Mouse (Mus musculus) mammary gland, adult 2 months (tissue): ENCODE data around the gene Mia. TPM values are rescaled to one million over a fixed set of nuclear protein-coding genes. Genes with fewer than 3 reads are reported as not detected.

Experiments used
- polyA plus RNA-seq: library from polyadenylated mRNA; depleted of rRNA; stranded (reverse); fragments of >200 nt; gene quantifications from 2 replicates; pipeline ENCODE4 v1.2.3, GENCODE M21; 2012; ENCODE audit warnings: low replicate concordance; rRNA removed

Gene Mia
- 6.7 and 7.7 TPM in 2 replicates for polyA plus RNA-seq

DNA sequence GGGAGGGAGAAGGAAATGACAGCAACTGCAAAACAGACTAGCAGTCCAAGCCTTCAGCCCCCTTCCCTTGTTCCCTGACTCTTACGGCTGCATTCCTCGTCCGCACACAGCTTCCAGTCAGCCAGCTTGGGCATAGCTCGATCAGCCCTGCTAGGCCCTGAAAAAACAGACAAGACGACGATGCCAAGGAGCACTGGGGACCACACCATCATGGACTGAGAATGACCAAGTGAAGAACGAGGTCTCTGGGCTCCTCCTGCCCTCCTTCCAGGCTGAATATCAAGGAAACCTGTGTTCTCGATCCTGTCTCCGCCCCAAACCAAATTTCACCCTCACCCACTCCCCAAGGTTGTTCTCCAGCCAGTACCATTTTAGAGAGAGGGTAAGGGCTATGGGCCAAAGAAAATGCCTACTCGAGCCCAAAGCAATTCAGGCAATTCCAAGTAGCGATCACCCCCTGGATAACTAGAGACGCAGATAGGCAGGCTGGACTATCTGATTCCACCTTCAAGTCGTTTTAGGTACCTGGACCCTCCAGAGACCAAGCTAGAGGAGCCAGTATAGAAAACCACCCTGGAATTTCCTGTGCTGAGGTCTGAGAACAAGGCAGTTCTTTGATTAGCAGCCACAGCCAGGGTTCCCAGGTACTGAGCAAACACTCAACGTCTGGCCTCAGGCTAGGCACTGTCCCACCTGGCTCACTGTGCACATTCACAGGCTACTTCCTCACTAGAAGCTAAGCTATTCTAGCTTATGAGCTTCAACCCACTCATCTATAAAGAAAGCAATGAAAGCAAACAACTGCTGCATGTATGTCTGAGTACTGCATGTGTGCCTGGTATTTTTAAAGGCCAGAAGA is at the start of gene Mia, which contains the start of gene Gm21983:
TSS of gene Mia (minus strand) at position 321 of the 859 bp plus-strand sequence.
TSS of gene Gm21983 (minus strand) at position 250 of the 859 bp plus-strand sequence.

DNA sequence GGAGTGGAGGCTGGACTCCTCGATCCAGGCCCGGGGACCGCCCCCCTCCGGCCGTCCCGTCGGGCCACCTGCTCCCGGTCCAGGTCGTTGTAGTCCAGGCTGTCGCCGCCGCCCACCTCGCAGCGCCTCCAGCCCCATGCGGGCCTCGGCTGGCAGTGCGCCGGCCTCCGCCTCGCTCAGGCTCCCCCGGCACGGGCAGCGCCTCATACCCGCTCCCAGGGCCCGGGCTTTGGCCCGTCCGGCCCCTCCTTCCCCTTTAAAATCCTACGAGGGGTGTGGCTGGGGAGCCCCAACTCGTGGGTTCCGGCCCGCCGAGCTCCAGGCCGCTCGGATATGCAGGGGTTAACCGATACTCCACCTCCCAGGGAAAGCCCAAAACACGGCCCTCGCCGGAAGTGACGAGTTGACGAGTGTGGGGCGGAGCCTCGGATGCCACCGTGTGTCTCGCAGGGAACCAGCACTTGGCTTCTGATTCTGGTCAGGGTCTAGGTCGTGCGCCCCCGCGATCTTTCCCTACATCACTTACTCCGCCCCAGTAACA is 47.4 kb upstream of the Mia start, which contains the start of gene Itpkc:
TSS of gene Itpkc (minus strand) at position 381 of the 541 bp plus-strand sequence.

DNA sequence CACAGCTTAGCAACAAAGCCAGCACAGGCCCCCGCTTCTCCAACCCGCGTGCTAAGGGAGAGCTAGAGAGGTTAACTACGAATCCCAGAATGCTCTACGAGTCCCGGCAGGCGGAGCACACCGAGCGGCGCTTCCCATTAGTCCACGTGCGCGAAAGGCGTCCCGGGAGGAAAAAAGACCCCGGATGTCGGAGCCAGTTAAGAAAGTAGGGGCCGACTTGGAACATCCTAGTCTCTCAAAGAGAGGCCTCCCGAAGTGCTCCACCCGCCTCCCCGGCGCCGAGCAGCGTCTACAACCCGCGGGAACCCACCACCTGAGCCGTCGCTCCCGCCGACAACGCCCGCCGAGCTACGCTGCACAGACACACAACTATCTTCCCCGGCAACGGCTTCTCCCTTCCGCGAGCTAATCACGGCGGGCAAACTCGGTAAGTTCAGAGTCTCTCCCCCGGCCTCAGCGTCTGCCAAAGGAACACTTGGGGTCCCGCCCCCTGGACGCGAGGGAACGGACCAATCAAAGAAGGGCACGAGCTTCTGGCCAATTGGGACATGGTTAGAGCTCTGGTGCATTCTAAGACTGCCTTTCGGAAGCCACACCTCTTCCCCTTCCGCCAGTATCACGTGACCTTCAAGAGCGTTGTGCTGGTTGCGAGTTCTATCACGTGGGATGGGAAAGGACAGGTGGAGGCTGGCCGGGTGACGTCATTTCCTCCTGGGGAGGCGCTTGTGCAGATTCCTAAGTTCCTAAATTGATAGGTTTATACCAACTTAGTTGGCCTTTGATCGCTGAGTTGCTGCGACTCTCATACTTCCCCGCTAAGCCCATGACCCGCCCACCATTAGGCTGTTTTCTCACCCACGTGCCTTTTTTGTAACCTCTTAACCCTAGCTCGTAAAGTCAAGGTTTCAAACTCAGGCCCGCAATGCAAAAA is 15.0 kb upstream of the Mia start, which contains the start of the genes BC024978 and Snrpa:
TSS of gene BC024978 (plus strand) at position 101 of the 931 bp plus-strand sequence.
TSS of gene Snrpa (minus strand) at position 591 of the 931 bp plus-strand sequence.

DNA sequence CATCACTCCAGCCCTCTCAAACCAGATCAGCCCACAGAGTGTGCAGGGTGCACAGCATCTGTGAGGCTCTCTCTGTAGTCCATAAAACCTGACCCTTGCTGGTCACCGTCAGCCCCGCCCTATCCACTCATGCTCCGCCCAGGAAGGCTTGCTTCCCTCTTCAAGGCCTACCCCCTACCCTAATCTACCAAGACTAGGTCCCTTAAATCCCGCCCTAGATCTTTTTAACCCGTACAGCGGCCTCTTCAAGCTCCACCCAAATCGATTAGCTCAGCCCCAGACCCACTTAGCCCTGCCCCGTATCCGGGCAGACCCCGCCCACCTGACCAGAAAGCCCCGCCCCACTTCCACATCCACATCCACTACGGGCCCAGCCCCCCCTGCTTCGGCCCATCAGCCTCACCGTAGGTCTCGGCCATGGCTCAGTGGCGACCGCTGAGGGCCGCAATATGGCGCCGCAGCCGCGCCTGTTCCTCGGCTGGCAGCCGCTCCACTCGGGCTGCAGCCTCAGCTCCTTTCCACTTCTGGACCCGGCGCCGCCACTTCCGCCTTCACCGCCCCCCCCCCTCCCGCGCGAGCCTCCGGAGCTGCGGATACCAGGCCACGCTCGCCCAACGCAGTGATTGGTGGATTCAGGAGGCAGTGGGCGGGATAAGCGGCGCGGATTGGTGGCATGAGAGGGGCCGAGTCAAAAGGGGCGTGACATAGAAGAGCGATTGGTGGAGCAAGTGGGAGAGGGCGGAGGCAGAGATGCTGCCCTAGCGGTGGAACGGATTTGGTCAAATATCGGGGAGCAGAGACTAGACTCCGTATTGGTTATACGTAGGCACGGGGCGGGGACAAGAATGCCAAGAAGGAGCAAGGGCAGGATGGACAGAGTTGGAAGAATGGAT is 2.4 kb downstream of the Mia start, which contains the start of gene Rab4b:
TSS of gene Rab4b (minus strand) at position 573 of the 893 bp plus-strand sequence.

DNA sequence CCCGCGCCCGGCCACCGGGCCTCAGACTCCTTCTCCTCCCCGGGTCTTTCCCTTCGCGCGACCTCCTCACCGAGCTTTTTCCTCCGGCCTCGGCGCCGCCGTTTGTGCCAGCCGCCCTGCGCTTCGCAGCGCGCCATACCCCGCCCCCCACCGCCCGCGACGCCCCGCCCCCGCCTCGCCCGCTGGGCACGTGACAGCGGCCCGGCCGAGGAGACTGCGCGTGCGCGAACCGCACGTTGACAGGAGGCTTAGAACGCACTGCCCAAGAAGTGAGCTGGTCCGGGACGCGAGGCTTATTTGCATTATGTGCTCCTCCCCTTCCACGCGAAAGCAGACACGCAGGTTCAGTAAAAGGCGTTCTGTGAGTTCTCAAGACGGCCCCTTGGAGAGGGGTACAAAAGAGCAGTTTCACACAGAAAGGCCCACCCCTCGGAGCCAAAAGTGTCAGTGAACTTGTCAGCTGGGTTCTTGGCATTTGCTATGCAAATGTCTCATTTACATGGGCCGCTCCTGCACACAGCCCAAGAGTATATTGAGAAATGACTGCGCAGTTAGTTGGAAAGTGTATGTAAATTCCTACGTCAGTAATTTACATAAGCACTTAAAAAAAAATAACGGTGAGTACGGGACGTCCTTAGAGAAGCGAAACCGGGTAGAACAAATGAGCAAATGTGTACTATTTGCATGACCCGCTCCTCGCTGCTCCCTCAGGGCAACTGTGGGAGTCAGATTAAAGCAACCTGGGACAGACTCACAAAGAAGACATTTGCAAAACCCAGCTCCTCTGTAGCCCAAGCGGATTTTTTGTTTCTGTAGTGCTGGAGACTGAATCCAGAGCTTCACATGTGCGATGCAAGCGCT is 14.1 kb downstream of the Mia start, which contains the start of gene Egln2:
TSS of gene Egln2 (minus strand) at position 189 of the 861 bp plus-strand sequence.

DNA sequence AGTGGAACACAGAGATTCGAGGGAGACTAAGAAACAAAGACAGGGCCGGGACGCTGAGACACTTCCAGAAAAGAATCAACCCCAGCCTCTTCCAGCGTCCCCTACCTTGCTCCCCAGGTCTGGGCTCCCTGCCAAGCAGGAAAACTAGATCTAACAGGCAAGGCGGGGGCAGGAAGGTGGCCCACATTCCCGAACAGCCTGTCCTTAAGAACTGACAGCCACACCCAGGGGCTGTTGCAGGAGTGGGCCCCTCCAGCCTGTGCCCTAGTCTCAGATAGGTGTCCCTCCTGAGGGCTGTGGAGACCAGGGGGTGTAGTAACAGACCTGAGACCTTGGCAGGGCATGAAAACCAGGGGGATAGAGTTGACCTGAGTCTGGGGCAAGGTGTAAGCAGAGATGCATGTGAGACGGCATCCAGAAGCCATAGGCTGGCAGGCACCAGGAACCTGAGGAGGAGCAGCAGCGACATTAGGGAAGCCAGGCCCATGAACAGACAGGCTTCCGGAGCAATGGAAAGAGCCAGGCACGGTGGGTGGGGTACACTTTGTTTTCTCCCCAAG is 27.7 kb downstream of the Mia start, which contains the start of gene Cyp2t4:
TSS of gene Cyp2t4 (plus strand) at position 510 of the 560 bp plus-strand sequence.

Other genes starting within 250 kb of the Mia start
- not detected in 2 replicates for gene Cyp2a22, start 241.8 kb downstream of the Mia start, polyA plus RNA-seq
- 1.7 TPM in 1 of 2 replicates, not detected in the other for gene Cyp2a12, start 152.1 kb downstream of the Mia start, polyA plus RNA-seq
- 46.7 and 54.5 TPM in 2 replicates for gene Cyp2f2, start 61.2 kb downstream of the Mia start, polyA plus RNA-seq
- gene Cyp2t4, start 27.4 kb downstream of the Mia start, polyA plus RNA-seq, result not detected in 2 replicates
- gene Egln2, start 14.4 kb downstream of the Mia start, polyA plus RNA-seq, result 91.0 and 122 TPM in 2 replicates
- 61.9 and 99.4 TPM in 2 replicates for gene Rab4b, start 2.3 kb downstream of the Mia start, polyA plus RNA-seq
- 0.24 TPM in 1 of 2 replicates, not detected in the other for gene Gm21983, start 71 bp downstream of the Mia start, polyA plus RNA-seq
- 12.6 and 18.8 TPM in 2 replicates for gene BC024978, start 14.6 kb upstream of the Mia start, polyA plus RNA-seq
- gene Snrpa, start 15.1 kb upstream of the Mia start, polyA plus RNA-seq, result 137 and 208 TPM in 2 replicates
- gene Itpkc, start 47.5 kb upstream of the Mia start, polyA plus RNA-seq, result 10.9 and 11.3 TPM in 2 replicates
- 54.2 and 84.1 TPM in 2 replicates for gene Coq8b, start 51.9 kb upstream of the Mia start, polyA plus RNA-seq
- 34.2 and 70.1 TPM in 2 replicates for gene Numbl, start 77.3 kb upstream of the Mia start, polyA plus RNA-seq
- 151 and 265 TPM in 2 replicates for gene Ltbp4, start 156.5 kb upstream of the Mia start, polyA plus RNA-seq
- 82.8 and 146 TPM in 2 replicates for gene Shkbp1, start 174.9 kb upstream of the Mia start, polyA plus RNA-seq
- not detected in 2 replicates for gene Gm20479, start 176.3 kb upstream of the Mia start, polyA plus RNA-seq